Mouse (Mus musculus): ENCODE data around the gene Zfp617.
A peak's percentile ranks its signal among the peaks of the same experiment; 100 is the strongest.
"Not testable (repeated sequence)": the region's sequence is repeated elsewhere in the genome, so short reads cannot be mapped to it uniquely, and the experiment has no call there.

The Zfp617 gene

GRCm38 (mm10) chr8:71908309-71909261 lies at the start of gene Zfp617, which contains the start of gene Zfp882:
Gene Zfp617 (plus strand): TSS chr8:71908635.
Gene Zfp882 (plus strand): TSS chr8:71908608.
- DNase-seq (ENCODE audit: low spot score) = peak; percentile 88

- not testable (repeated sequence) for DNase-seq (ENCODE audit: low spot score)
These were observed 46.9 kb upstream of the Zfp617 start for GRCm38 (mm10) chr8:71861551-71861950.

- not testable (repeated sequence) for DNase-seq (ENCODE audit: low spot score)
These were observed 46.4 kb upstream of the Zfp617 start for GRCm38 (mm10) chr8:71862038-71862437.

- peak; percentile 64 for DNase-seq (ENCODE audit: low spot score)
These were observed 26.7 kb upstream of the Zfp617 start, which contains the start of gene Zfp709 for GRCm38 (mm10) chr8:71881618-71882274. Gene Zfp709 (plus strand): TSS chr8:71882019.

- DNase-seq (ENCODE audit: low spot score) = not testable (repeated sequence)
These were observed 7.8 kb upstream of the Zfp617 start for GRCm38 (mm10) chr8:71900666-71901065.

- DNase-seq (ENCODE audit: low spot score) = not testable (repeated sequence)
These were observed 5.4 kb upstream of the Zfp617 start for GRCm38 (mm10) chr8:71903084-71903483.

- DNase-seq (ENCODE audit: low spot score) = no peak
These were observed 1.6 kb upstream of the Zfp617 start for GRCm38 (mm10) chr8:71906809-71907208.

GRCm38 (mm10) chr8:71907798-71908257 lies 607 bp upstream of the Zfp617 start:
- DNase-seq (ENCODE audit: low spot score) = no peak

- DNase-seq (ENCODE audit: low spot score) = no peak
These were observed 3.9 kb downstream of the Zfp617 start for GRCm38 (mm10) chr8:71912286-71912685.

- DNase-seq (ENCODE audit: low spot score) = peak; percentile 95
These were observed 14.3 kb downstream of the Zfp617 start for GRCm38 (mm10) chr8:71922567-71923401.

GRCm38 (mm10) chr8:71925791-71926190 lies 17.4 kb downstream of the Zfp617 start:
- DNase-seq (ENCODE audit: low spot score) = no peak

GRCm38 (mm10) chr8:71926551-71926950 lies 18.1 kb downstream of the Zfp617 start:
- no peak for DNase-seq (ENCODE audit: low spot score)

GRCm38 (mm10) chr8:71927779-71928178 lies 19.3 kb downstream of the Zfp617 start:
- no peak for DNase-seq (ENCODE audit: low spot score)

GRCm38 (mm10) chr8:71938037-71938436 lies 29.6 kb downstream of the Zfp617 start:
- DNase-seq (ENCODE audit: low spot score) = not testable (repeated sequence)

GRCm38 (mm10) chr8:71940293-71941208 lies 32.1 kb downstream of the Zfp617 start:
- DNase-seq (ENCODE audit: low spot score) = no peak

GRCm38 (mm10) chr8:71941776-71942175 lies 33.3 kb downstream of the Zfp617 start:
- no peak for DNase-seq (ENCODE audit: low spot score)

GRCm38 (mm10) chr8:71948624-71949023 lies 40.2 kb downstream of the Zfp617 start:
- DNase-seq (ENCODE audit: low spot score) = no peak

- peak; percentile 99 for DNase-seq (ENCODE audit: low spot score)
These were observed 42.2 kb downstream of the Zfp617 start, which contains the start of gene Zfp961 for GRCm38 (mm10) chr8:71950482-71951221. Gene Zfp961 (plus strand): TSS chr8:71951038.

GRCm38 (mm10) chr8:71951436-71952161 lies 43.2 kb downstream of the Zfp617 start:
- DNase-seq (ENCODE audit: low spot score) = no peak

Measured in urinary bladder, postnatal 14 days (tissue).